9 mouse cellular contexts compared by ENCODE assay signal in the genomic region with DNA sequence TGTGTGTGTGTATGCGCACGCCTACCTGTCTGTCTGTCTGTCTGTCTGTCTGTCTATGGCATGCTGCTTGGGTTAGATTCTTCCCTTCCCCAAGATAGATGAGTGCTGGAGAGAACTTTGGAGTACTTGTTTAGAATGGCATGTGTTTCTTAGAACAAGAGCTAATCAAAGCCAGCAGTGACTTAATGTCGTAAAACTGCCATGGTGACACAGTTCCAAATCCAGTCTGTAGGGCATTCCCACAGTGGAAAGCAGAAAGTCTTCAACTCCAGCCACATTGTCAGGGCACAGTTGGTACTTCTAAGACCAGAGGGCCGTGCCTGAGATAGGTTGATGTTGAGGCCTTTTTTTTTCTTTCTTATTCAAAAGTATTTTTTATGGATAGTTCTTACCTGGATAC.
A peak's percentile ranks its signal among the peaks of the same experiment; 100 is the strongest.
DNase-seq lines count a peak whose midpoint lies in the region.
"Had no signal": no experiment of that assay in that cellular context is flagged by ENCODE, and none has a peak within 500 bp of the region (broad histone marks: within the 10 kb centered on the region; RNA-seq: fewer than 3 reads in every experiment).

No protein-coding gene starts in this region.

- H3K9me3 ChIP-seq in heart, embryonic 10.5 days: no peaks in the 10 kb centered on the region
- H3K9me3 ChIP-seq in limb, embryonic 10.5 days (replicated peaks): no peaks in the 10 kb centered on the region
- H3K9me3 ChIP-seq: liver, embryonic 13.5 days had no signal

- H3K27ac ChIP-seq in heart, embryonic 10.5 days: peak overlapping the region; percentile 73; the same call in 1 of the 2 replicates
- H3K27ac ChIP-seq in limb, embryonic 10.5 days: peak overlapping the region; percentile 58; the same call in 1 of the 2 replicates
- H3K27ac ChIP-seq: liver, embryonic 13.5 days had no signal

- peak; percentile 62 for DNase-seq in adipocyte (ENCODE audit: low spot score)
- DNase-seq in embryo, embryonic 10.5 days (ENCODE audit: low spot score): peak; percentile 50
- DNase-seq in heart, embryonic 10.5 days (ENCODE audit: low spot score): no peak
- DNase-seq in limb, embryonic 10.5 days (ENCODE audit: low spot score): peak; percentile 37
- no peak for DNase-seq in left cerebral cortex, postnatal 25 days (ENCODE audit: low spot score in 2 of 2)
- DNase-seq in thymus, postnatal 4 days: no peak
- no peak for DNase-seq in urinary bladder, adult 18-20 months (ENCODE audit: low spot score in 2 of 2)
- DNase-seq: cerebellum, adult 9-10 months; liver, embryonic 13.5 days had no signal

- H3K27me3 ChIP-seq in heart, embryonic 10.5 days (ENCODE audit: insufficient read depth, poor library complexity, severe bottlenecking): no peaks in the 10 kb centered on the region
- no peaks in the 10 kb centered on the region for H3K27me3 ChIP-seq in limb, embryonic 10.5 days (ENCODE audit: low read depth, poor library complexity, severe bottlenecking)
- H3K27me3 ChIP-seq: liver, embryonic 13.5 days had no signal

- H3K36me3 ChIP-seq in heart, embryonic 10.5 days: no peaks in the 10 kb centered on the region
- no peaks in the 10 kb centered on the region for H3K36me3 ChIP-seq in limb, embryonic 10.5 days
- H3K36me3 ChIP-seq: liver, embryonic 13.5 days had no signal

- H3K4me1 ChIP-seq in heart, embryonic 10.5 days: peaks cover 39% of the 10 kb centered on the region
- peaks cover 22% of the 10 kb centered on the region for H3K4me1 ChIP-seq in limb, embryonic 10.5 days
- H3K4me1 ChIP-seq: liver, embryonic 13.5 days had no signal

- H3K4me3 ChIP-seq in heart, embryonic 10.5 days: no peak overlapping the region
- H3K4me3 ChIP-seq in limb, embryonic 10.5 days: no peak overlapping the region
- H3K4me3 ChIP-seq: liver, embryonic 13.5 days had no signal

- intact Hi-C loops in left cerebral cortex, postnatal 25 days (cut with DNase I): no loop called here

- WGBS in heart, embryonic 10.5 days: 74% methylated on average over 4 of the region's 4 CpGs
- 66% methylated on average over 4 of the region's 4 CpGs for WGBS in limb, embryonic 10.5 days

Comparison
In these comparisons a context has a peak if more than half of its experiments do, and no peak if none do; other contexts are left out.
1. DNase-seq: peak in adipocyte (single experiment), embryo, embryonic 10.5 days (single experiment) and limb, embryonic 10.5 days (single experiment); none in heart, embryonic 10.5 days (single experiment), left cerebral cortex, postnatal 25 days (0 of 2), thymus, postnatal 4 days (single experiment) and urinary bladder, adult 18-20 months (0 of 2).